Mouse (Mus musculus) cortical plate, adult 2 months (tissue): ENCODE measurements around the gene Stxbp6. TPM values are rescaled to one million over a fixed set of nuclear protein-coding genes. Genes with fewer than 3 reads are reported as not detected.
"Not testable (repeated sequence)": the region's sequence is repeated elsewhere in the genome, so short reads cannot be mapped to it uniquely, and the experiment has no call there.

Experiments used
- H3K27ac ChIP-seq: fragments of 200-500 bp; 2 replicates; pipeline ENCODE4 v1.5.1; 2012; ENCODE audit warnings: low read length, control low read depth, inconsistent platforms; ENCODE audit not compliant: insufficient read depth
- H3K4me1 ChIP-seq: fragments of 200-500 bp; 2 replicates; pipeline ENCODE4 v1.6.1; 2011; ENCODE audit warnings: low read length; ENCODE audit not compliant: control insufficient read depth, insufficient read depth
- H3K4me3 ChIP-seq: fragments of 200-500 bp; 2 replicates; pipeline ENCODE4 v1.5.1; 2011; ENCODE audit warnings: mild to moderate bottlenecking, low read length, control low read depth; ENCODE audit not compliant: insufficient read depth
- CTCF ChIP-seq: fragments of 200-500 bp; IDR thresholded peaks from 2 replicates; pipeline ENCODE4 v1.5.1; 2011; ENCODE audit warnings: mild to moderate bottlenecking, control low read depth, low read length; ENCODE audit not compliant: insufficient read depth; ENCODE audit errors: extremely low read depth
- POLR2A ChIP-seq: fragments of 200-500 bp; IDR thresholded peaks from 2 replicates; pipeline ENCODE4 v1.6.1; 2011; ENCODE audit warnings: mild to moderate bottlenecking, low read length, control low read depth; ENCODE audit not compliant: insufficient read depth; ENCODE audit errors: extremely low read depth
- polyA plus RNA-seq: library from polyadenylated mRNA; depleted of rRNA; stranded (reverse); fragments of >200 nt; gene quantifications from 2 replicates; pipeline ENCODE4 v1.2.3, GENCODE M21; 2012; rRNA removed

Stxbp6 gene
- polyA plus RNA-seq, result 47.0 and 56.4 TPM in 2 replicates

DNA sequence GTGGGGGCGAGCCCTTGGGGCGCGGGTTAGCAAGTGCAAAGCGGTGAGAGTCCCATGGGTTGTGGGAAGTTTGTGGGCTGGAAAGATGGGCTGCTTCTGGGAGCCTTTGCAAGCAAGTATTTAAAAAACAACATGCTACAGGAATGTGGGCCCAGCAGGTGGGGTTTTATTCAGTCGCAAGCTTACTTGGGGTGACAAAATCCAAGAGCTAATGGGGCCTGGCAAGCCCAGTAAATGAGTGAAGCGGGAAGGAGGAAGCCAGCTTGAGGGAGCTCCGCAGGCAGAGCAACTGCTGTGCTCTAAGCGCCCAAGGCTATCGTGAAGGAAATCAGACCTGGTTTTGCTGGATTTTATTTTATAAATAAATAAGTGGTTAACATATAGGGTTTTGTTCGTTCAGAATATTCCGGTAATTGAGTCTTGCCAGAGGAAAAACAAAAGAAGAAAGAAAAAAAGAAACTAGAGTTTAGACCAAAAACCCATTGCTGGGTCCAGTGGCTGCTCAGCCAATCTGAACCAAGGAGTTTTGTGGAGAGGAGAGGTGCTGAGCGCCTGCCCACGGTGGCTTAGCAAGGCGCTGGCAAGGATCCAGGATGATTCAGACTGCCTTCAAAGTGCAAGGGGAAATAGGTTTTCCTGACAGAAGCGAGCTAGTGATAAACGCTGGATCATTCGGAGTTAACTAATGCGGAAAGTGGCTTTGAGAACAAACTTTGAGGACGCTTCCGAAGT lies at the start of gene Stxbp6:
Stxbp6 (minus strand) TSS at position 99 of the 732 bp plus-strand sequence.
- Histone ChIP-seq H3K4me3 (peak within 1 kb of the TSS; percentile 85), H3K4me1 (no peaks in the 10 kb centered on the region; the same call in 1 of the 2 replicates), H3K27ac (peak within 1 kb of the TSS; percentile 95)
- no peak for TF ChIP-seq POLR2A
- TF ChIP-seq CTCF, result no peak

DNA sequence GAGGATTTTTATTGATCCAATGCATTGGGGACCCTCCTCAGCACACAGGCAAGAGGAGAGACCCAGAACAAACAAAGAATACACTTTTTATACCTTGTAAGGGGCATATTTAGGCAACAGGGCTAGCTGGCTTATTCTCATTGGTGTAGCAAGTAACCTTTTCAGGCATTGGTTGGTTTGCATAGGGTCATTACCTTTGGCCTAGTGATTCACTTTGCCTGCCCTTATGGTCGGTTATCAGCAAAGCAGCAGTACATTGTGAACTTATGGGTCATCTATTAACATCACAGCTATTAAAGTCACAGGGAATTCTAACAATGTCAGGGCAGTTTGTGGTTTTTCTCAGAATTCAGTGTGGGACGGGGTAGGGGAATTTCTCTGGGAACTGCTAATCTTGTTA lies 28.4 kb upstream of the Stxbp6 start:
- H3K27ac ChIP-seq, H3K4me1 ChIP-seq, H3K4me3 ChIP-seq: not testable (repeated sequence)

DNA sequence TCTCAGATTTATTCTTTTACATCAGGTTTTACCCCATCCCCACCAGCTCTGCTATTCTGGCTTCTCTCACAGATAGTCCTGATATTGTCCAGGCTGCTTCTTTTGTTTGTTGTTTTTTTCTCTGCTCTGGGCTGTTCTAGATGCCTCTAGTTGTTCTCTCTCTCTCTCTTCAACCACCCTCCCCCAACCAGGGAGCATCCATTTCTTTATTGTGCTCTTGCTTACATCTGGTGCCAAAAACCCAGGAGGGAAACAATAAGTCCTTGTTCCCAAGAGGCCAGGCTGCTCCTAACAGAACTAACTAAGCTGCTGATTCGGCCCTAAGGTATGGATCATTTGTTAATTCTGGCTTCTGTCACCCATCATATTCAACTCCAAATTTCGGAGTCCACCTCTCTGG lies 19.2 kb upstream of the Stxbp6 start:
- Histone ChIP-seq H3K4me1 (no peaks in the 10 kb centered on the region), H3K27ac (peak overlapping the region; percentile 89), H3K4me3 (no peak overlapping the region)
- TF ChIP-seq CTCF, result no peak
- no peak for TF ChIP-seq POLR2A

DNA sequence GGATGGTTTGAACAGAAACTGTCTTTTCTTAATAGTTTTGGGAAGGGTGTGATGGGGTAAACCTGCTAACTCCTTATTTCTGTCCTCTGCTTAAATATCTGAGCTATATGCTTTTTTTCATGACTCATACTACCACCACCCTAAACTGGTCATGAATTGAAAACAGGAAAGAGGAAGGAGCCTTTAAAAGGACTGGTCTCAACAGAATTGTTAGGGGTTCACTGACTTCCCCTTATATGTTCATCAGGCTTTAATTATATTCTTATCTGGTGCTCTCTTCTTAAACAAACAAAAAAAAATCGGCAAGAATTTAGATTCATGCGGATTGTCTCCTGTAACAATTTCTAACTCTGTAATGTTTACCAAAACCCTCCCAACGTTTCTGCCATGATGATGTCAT lies 17.9 kb upstream of the Stxbp6 start:
- H3K27ac ChIP-seq, result no peak overlapping the region
- no peak overlapping the region for H3K4me3 ChIP-seq
- no peaks in the 10 kb centered on the region for H3K4me1 ChIP-seq
- TF ChIP-seq CTCF, result no peak
- TF ChIP-seq POLR2A, result no peak

DNA sequence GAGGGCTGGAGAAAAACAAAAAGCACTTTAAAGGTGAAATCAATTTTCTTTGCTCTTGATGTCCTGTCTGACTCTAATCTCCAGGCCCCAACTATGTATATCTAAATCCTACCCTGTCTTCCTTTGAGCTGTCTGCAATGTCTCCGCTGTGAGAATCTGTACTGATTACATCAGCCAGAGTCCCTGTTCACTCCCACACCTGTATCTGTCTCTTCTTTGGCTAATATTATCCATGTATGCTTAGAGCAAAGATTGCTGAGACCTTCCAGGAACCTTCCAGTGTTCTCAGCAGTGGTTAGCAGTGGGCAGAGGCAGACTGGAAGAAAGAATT lies 8.6 kb upstream of the Stxbp6 start:
- H3K4me3 ChIP-seq, result no peak overlapping the region
- H3K4me1 ChIP-seq, result no peaks in the 10 kb centered on the region
- no peak overlapping the region for H3K27ac ChIP-seq
- TF ChIP-seq POLR2A (no peak), CTCF (no peak)

DNA sequence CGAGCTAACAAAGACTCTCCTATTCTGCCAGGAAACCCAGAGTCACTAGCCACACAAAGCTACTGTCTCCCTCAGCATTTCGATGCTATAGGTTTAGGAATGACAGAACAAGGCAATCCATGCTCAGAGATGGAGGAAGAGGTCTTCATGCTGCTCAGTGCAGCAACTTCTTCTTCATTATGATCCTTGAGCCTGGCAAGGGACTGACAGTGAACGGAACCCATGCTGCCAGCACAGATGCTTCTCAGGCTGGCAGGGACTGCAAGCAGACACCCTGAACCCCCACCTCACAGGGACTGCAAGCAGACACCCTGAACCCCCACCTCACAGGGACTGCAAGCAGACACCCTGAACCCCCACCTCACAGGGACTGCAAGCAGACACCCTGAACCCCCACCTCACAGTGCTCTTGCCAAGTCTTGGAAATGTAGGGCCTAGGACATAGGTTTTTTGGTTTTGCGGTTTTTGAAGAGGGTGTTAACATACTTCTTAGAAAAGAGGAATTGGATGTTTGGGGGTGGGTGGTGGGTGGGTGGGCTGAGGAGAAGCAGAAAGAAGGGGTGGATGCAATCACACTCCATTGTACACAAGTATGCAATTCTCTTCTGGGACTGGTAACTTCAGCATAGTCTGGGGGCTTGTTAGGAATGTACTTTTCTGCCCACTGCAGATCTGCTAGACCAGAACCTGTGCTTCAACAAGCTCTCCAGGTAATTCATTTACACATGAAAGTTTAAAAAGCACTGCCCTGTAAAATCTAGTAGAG lies 8.1 kb upstream of the Stxbp6 start:
- TF ChIP-seq POLR2A (no peak), CTCF (no peak)
- H3K4me1 ChIP-seq, result no peaks in the 10 kb centered on the region
- no peak overlapping the region for H3K27ac ChIP-seq
- H3K4me3 ChIP-seq, result no peak overlapping the region

DNA sequence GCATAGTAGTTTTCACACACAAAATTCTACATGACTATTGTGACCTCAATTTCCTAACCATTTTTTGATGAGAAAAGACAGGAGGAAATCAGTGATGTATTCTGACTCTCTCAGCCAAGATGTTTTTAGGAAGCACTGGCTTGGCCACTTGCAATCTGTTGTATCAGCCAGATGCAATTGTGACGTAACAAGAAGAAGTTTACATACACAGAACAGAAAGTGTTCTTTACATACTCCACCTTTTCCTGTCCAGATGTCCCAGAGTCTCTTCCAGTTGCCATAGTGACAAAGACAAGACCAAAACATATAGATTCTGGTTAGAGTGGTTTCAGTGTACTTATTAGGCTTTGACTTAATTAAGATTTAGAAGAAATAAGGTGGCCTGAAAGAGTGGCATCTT lies 7.1 kb upstream of the Stxbp6 start:
- no peaks in the 10 kb centered on the region for H3K4me1 ChIP-seq
- H3K27ac ChIP-seq, result no peak overlapping the region
- TF ChIP-seq CTCF (no peak), POLR2A (no peak)
- no peak overlapping the region for H3K4me3 ChIP-seq

DNA sequence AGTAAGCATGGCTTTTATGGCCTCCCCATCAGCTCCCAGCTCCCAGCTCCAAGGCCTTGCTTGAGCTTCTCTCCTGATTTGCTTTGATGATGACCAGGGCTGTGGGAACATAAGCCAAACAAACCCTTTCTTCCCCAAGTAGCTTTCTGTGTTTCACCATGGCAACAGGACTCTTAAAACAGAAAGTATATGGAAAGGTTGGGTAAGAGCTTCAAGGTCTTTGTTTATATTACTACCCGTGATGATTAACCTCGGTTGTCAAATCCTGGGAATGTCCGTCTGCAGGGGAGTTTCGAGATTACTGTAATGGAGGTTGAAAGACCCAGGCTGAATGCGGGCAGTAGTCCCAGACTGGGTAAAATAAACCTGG lies 6.2 kb upstream of the Stxbp6 start:
- Histone ChIP-seq H3K27ac (no peak overlapping the region), H3K4me3 (no peak overlapping the region), H3K4me1 (no peaks in the 10 kb centered on the region)
- TF ChIP-seq CTCF (no peak), POLR2A (no peak)

DNA sequence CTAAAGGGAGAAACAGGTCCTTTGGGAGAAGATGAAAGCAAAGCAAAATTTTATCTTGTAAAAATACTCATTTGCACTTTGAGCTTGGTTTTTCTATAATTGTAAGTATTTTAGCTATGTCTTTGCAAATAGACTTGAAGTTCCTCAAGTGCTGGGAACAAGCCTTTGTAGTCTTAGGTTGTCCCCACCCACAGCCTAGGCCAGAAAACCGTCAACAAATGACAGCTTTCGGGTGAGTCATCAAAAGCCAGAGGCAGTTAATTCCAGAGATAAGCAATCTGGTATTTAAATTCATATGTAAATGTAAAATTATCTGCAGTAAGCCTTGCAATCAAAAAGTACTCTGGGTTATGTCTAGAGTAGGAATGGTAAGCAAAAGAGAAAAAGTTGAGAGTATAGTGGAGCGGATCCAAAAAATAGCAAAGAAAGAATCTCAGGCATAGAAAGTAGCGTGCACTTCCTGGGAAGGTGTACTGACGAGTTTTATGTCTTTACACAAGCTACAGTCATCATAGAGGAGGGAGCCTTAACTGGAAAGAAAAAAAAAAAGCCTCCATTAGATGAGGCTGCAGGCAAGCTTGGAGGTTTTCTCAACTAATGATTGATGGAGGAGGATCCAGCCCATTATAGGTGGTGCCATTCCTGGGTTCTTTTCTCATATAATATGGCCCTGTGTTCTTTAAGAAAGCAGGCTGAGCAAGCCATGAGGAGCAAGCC lies 5.7 kb upstream of the Stxbp6 start:
- Histone ChIP-seq H3K4me3 (no peak overlapping the region), H3K4me1 (no peaks in the 10 kb centered on the region), H3K27ac (no peak overlapping the region)
- no peak for TF ChIP-seq CTCF

DNA sequence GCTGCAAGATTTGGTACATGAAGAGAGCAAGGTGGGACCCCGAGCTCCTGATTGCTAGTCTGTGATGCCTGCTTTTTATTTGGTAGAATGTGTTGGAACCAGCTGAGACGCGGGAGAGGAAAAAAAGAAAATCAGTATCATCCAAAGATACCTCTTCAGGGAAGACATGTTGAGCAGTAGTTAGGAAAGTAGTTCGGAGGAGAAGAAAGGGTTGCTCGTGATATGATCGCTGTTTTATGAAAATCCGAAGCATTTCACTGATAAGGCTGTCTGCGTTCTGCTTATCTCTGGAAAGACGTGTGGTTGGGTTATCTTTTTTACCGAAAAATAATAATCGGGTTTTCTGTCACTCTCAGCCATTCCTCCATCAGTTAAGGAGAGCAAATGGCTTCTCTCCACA lies 1.1 kb upstream of the Stxbp6 start:
- Histone ChIP-seq H3K27ac (no peak overlapping the region), H3K4me1 (no peaks in the 10 kb centered on the region; the same call in 1 of the 2 replicates), H3K4me3 (no peak overlapping the region; the same call in 1 of the 2 replicates)
- no peak for TF ChIP-seq CTCF
- no peak for TF ChIP-seq POLR2A
